Mouse (Mus musculus) left cerebral cortex, postnatal 25 days (tissue): ENCODE data around the gene Il1f9. TPM values are rescaled to one million over a fixed set of nuclear protein-coding genes. Genes with fewer than 3 reads are reported as not detected.
A peak's percentile ranks its signal among the peaks of the same experiment; 100 is the strongest.
"Not testable (repeated sequence)": the region's sequence is repeated elsewhere in the genome, so short reads cannot be mapped to it uniquely, and the experiment has no call there.

ENCODE experiments used
- DNase-seq, 2 experiments: peaks; one replicate each; pipeline ENCODE4 v3.0.0; 2022; ENCODE audit warnings: low spot score in 2 of 2, mixed read lengths in 1 of 2
- intact Hi-C: fragments of 180-260 bp; cut with DNase I; formaldehyde crosslinking; loops from one replicate; pipeline ENCODE4 v1.15.1; 2025
- total RNA-seq, 2 experiments: library from RNA; stranded (reverse); gene quantifications; 2 replicates each; pipeline ENCODE4 v1.2.3; 2021

Il1f9 gene
- total RNA-seq: not detected

GRCm38 (mm10) chr2:24186176-24186575 lies at the start of gene Il1f9:
Gene Il1f9 (plus strand): TSS chr2:24186476.
- DNase-seq: no peak
- intact Hi-C loops: no loop called here

- DNase-seq: no peak
- intact Hi-C loops: no loop called here
These were observed 33.4 kb upstream of the Il1f9 start, which contains the start of gene Il1f8 for GRCm38 (mm10) chr2:24152861-24153260. Gene Il1f8 (plus strand): TSS chr2:24153161.

- DNase-seq: peak; percentile 35 to 65
- intact Hi-C loops: not testable (repeated sequence)
These were observed 4.5 kb upstream of the Il1f9 start for GRCm38 (mm10) chr2:24181683-24182331.

- intact Hi-C loops, DNase-seq: not testable (repeated sequence)
These were observed 3.7 kb upstream of the Il1f9 start for GRCm38 (mm10) chr2:24182423-24183147.

- intact Hi-C loops, DNase-seq: not testable (repeated sequence)
These were observed 2.2 kb upstream of the Il1f9 start for GRCm38 (mm10) chr2:24184092-24184491.

GRCm38 (mm10) chr2:24187585-24187984 lies 1.3 kb downstream of the Il1f9 start:
- intact Hi-C loops: no loop called here
- DNase-seq: no peak

GRCm38 (mm10) chr2:24188189-24188588 lies 1.9 kb downstream of the Il1f9 start:
- DNase-seq: no peak
- intact Hi-C loops: no loop called here

GRCm38 (mm10) chr2:24215118-24215517 lies 28.8 kb downstream of the Il1f9 start, which contains the start of gene Il1f6:
Gene Il1f6 (plus strand): TSS chr2:24215418.
- intact Hi-C loops: no loop called here

GRCm38 (mm10) chr2:24227191-24227590 lies 40.9 kb downstream of the Il1f9 start:
- no peak for DNase-seq
- intact Hi-C loops: no loop called here

More at GRCm38 (mm10) chr2:24215118-24215517, 28.8 kb downstream of the Il1f9 start, which contains the start of gene Il1f6:
- no peak for DNase-seq

Other genes starting within 250 kb of the Il1f9 start
- 10 to 100 TPM; 21.3 to 23.5 TPM for gene Hnmt, start 137.1 kb upstream of the Il1f9 start, total RNA-seq
- not detected for gene Tbpl2, start 89.9 kb upstream of the Il1f9 start, total RNA-seq
- gene Il1f8, start 33.3 kb upstream of the Il1f9 start, total RNA-seq: not detected
- not detected for gene Il1f6, start 28.9 kb downstream of the Il1f9 start, total RNA-seq
- gene Il1f5, start 90.5 kb downstream of the Il1f9 start, total RNA-seq: under 1 TPM in 1 of 2 experiments, not detected in 1; 0.23 TPM
- not detected for gene Il1f10, start 104.7 kb downstream of the Il1f9 start, total RNA-seq
- gene Il1rn, start 150.4 kb downstream of the Il1f9 start, total RNA-seq: not detected
- 1 to 10 TPM; 1.1 to 1.6 TPM for gene Psd4, start 181.1 kb downstream of the Il1f9 start, total RNA-seq